Mouse (Mus musculus) activated CD4-positive, CD25-positive, alpha-beta regulatory T cell, adult 4 months (primary cell): ENCODE measurements around the gene Msantd1. TPM values are rescaled to one million over a fixed set of nuclear protein-coding genes. Genes with fewer than 3 reads are reported as not detected.

Experiments
- polyA plus RNA-seq, 2 experiments: library from polyadenylated mRNA; unstranded; fragments of 100-300 nt; shearing (Covaris generic); gene quantifications; one replicate each; pipeline ENCODE4 v1.2.1; 2017

Gene Msantd1
- polyA plus RNA-seq, 2 experiments from 2014 or later, result 0.30 to 1.1 TPM

Other genes starting within 250 kb of the Msantd1 start
- 10 to 100 TPM; 22.4 to 26.0 TPM for gene Nop14, start 247.9 kb upstream of the Msantd1 start, polyA plus RNA-seq
- gene Grk4, start 247.6 kb upstream of the Msantd1 start, polyA plus RNA-seq, result 1 to 10 TPM; 4.3 to 6.2 TPM
- 10 to 100 TPM; 12.7 to 17.9 TPM for gene Htt, start 146.3 kb upstream of the Msantd1 start, polyA plus RNA-seq
- 1 to 10 TPM; 4.8 to 7.8 TPM for gene Rgs12, start 41.4 kb downstream of the Msantd1 start, polyA plus RNA-seq
- gene Hgfac, start 133.5 kb downstream of the Msantd1 start, polyA plus RNA-seq, result 1 to 10 TPM; 3.9 to 5.2 TPM
- not detected for gene Dok7, start 148.8 kb downstream of the Msantd1 start, polyA plus RNA-seq
- gene Lrpap1, start 197.8 kb downstream of the Msantd1 start, polyA plus RNA-seq, result 10 to 100 TPM; 73.7 to 81.8 TPM